Mouse (Mus musculus): ENCODE measurements around the gene Gm20855. TPM values are rescaled to one million over a fixed set of nuclear protein-coding genes. Genes with fewer than 3 reads are reported as not detected.
"Not testable (repeated sequence)": the region's sequence is repeated elsewhere in the genome, so short reads cannot be mapped to it uniquely, and the experiment has no call there.

Gm20855 gene
- not detected in 2 replicates for polyA plus RNA-seq (2015; fragmentation: Nextera tagmentation; extraction: Ambion mirVana)

DNA sequence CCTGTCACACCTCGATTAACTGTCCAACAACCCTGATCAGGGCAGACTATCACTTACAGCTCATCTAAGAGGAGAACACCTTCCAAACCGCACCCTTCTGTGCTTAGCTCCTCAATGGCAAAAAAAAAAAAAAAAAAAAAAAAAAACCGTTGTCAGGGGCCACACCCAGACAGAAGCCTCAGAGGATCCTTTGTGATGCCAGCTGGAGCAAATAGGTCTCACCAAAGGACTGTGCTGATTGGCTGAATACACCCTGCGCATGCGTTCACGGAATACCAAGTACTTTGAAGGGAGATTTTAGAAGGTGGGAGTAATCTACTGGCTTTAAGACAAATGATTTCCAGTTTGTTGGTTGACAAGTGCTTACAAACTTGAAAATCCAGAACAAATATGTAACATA lies at the start of gene Gm20855:
TSS of gene Gm20855 (minus strand) at position 101 of the 400 bp plus-strand sequence.
- no CpG with 5 or more reads among the region's 6 CpGs for WGBS
- not testable (repeated sequence) for H3K4me2 ChIP-seq; H3K27me3 ChIP-seq (replicated peaks); H3K36me3 ChIP-seq; H3K9me3 ChIP-seq (replicated peaks); H3K4me3 ChIP-seq (replicated peaks); H3K9ac ChIP-seq (replicated peaks); ATAC-seq (ENCODE audit: low FRiP score); H3K4me1 ChIP-seq; H3K27ac ChIP-seq (replicated peaks)

Measured in neural tube, embryonic 15.5 days (tissue).